Mouse (Mus musculus): ENCODE results near the gene Selenow. TPM values are rescaled to one million over a fixed set of nuclear protein-coding genes. Genes with fewer than 3 reads are reported as not detected.

Gene Selenow
- polyA plus RNA-seq, 1 experiment from 2014 or later: 1,286 TPM

DNA sequence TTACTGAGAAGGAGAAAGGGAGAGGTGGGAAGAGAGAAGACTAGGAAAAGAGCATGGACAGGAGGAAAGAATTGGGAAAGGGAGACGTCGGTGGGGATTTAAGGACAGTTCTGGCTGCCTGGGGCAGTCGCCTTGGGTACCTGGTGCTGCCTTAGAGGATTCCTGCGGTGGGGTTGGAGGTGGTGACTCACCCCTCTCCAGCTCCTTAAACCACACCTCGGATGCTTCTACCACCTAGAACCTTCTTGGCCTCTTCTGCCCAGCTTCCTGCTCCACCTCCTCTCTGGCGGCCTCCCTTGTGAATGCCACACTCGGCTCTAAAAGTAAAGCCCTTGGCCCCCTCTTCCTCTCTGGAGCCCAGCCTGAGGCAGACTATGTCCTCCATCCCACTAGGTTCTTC, 33.3 kb upstream of the Selenow start:
- H3K9me3 ChIP-seq: 0 out of 2 replicates have a peak, but pooled peaks cover 4% of the 10 kb centered on the region
- peak overlapping the region; percentile 44 for H3K4me2 ChIP-seq (replicated peaks)
- H3K4me1 ChIP-seq (replicated peaks): peaks cover 7% of the 10 kb centered on the region; the same call in 1 of the 2 replicates
- H3K27me3 ChIP-seq: peaks cover 8% of the 10 kb centered on the region; the same call in 1 of the 2 replicates
- no peaks in the 10 kb centered on the region for H3K36me3 ChIP-seq
- no peak overlapping the region for H3K27ac ChIP-seq
- ATAC-seq: no peak
- 0 out of 2 replicates have a peak overlapping the region, but pooled peaks have one; percentile 36 for H3K9ac ChIP-seq (replicated peaks)
- H3K4me3 ChIP-seq (replicated peaks): peak overlapping the region; percentile 25
- 18% methylated on average over 7 of the region's 7 CpGs for WGBS

DNA sequence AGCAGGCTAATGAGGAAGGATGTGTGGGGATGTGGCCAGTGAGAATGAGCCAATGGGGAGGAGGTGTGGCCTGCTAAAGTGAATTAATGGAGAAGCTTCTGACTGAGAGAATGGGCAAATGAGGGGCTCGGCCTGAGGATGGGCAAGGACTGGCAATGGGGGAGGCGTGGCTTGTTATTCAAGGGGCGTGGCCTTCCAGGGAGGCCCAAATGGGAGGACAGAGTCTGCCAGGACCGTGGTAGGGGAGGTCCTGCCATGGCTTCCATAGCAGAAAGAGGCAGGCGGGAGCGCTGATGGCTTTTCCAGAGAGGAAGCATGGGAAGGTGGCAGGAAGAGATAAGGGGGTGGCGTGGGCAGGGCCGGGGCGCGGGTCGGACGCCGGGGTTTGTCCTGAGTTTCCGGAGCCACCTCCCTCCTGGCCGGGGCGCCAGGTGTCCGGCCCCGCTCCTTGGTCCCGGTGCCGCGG, 32.8 kb upstream of the Selenow start:
- no peaks in the 10 kb centered on the region for H3K36me3 ChIP-seq
- no peak overlapping the region for H3K27ac ChIP-seq
- 0 out of 2 replicates have a peak, but pooled peaks cover 4% of the 10 kb centered on the region for H3K9me3 ChIP-seq
- H3K4me2 ChIP-seq (replicated peaks): peak overlapping the region; percentile 44
- 5% methylated on average over 21 of the region's 21 CpGs for WGBS
- ATAC-seq: peak; percentile 25; the same call in 1 of the 2 replicates
- H3K27me3 ChIP-seq: peaks cover 8% of the 10 kb centered on the region; the same call in 1 of the 2 replicates
- peaks cover 7% of the 10 kb centered on the region; the same call in 1 of the 2 replicates for H3K4me1 ChIP-seq (replicated peaks)
- peak overlapping the region; percentile 25 for H3K4me3 ChIP-seq (replicated peaks)
- 0 out of 2 replicates have a peak overlapping the region, but pooled peaks have one; percentile 36 for H3K9ac ChIP-seq (replicated peaks)

- WGBS: 88% methylated on average over 7 of the region's 7 CpGs
- Histone ChIP-seq H3K36me3 (no peaks in the 10 kb centered on the region), H3K9ac (replicated peaks) (no peak overlapping the region), H3K9me3 (0 out of 2 replicates have a peak, but pooled peaks cover 4% of the 10 kb centered on the region), H3K4me1 (replicated peaks) (peaks cover 7% of the 10 kb centered on the region; the same call in 1 of the 2 replicates), H3K4me3 (replicated peaks) (no peak overlapping the region), H3K4me2 (replicated peaks) (no peak overlapping the region), H3K27ac (no peak overlapping the region), H3K27me3 (peaks cover 8% of the 10 kb centered on the region; the same call in 1 of the 2 replicates)
- ATAC-seq: no peak
These were observed 32.2 kb upstream of the Selenow start for GRCm38 (mm10) chr7:15954436-15954835.

DNA sequence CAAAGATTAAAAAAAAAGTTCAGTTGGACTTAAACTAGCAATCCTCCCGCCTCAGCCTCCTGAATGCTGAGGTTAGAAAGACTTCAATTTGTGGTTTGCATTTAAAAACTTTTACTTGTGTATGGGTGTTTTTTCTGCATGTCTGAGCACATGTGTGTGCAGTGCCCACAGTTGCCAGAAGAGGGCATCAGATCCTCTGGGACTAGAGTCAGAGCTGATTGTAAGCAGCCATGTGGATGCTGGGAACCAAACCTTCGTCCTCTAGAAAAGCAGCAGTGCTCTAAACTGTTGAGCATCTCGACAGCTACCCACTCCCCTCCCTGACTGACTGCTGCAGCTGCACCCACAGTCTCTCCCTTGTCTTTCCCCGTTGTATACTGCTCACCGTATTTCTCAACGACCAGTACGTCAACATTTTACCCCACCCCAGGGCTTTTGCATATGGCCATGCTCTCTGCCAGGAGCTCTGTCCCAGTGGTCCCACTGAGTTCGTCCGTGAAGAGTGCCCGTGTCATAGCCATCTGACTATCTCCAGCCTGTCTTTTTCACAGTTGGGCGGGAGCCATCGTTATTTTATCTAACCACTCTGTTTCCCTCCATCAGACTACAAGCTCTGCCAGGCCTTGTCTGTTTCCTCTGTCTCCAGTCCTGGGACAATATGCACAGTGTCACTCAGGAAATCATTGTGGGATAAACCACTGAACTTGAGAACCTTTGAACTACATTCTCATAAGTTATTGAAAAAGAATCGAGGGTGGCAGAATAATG, 31.3 kb upstream of the Selenow start:
- Histone ChIP-seq H3K27me3 (peaks cover 8% of the 10 kb centered on the region; the same call in 1 of the 2 replicates), H3K4me2 (replicated peaks) (no peak overlapping the region), H3K4me3 (replicated peaks) (no peak overlapping the region), H3K4me1 (replicated peaks) (peaks cover 8% of the 10 kb centered on the region), H3K36me3 (no peaks in the 10 kb centered on the region), H3K9ac (replicated peaks) (no peak overlapping the region), H3K9me3 (0 out of 2 replicates have a peak, but pooled peaks cover 4% of the 10 kb centered on the region), H3K27ac (no peak overlapping the region)
- ATAC-seq: no peak
- 94% methylated on average over 13 of the region's 13 CpGs for WGBS

GRCm38 (mm10) chr7:15952416-15952815, 30.2 kb upstream of the Selenow start:
- Histone ChIP-seq H3K9me3 (0 out of 2 replicates have a peak, but pooled peaks cover 4% of the 10 kb centered on the region), H3K9ac (replicated peaks) (no peak overlapping the region), H3K27me3 (peaks cover 8% of the 10 kb centered on the region; the same call in 1 of the 2 replicates), H3K36me3 (no peaks in the 10 kb centered on the region), H3K4me3 (replicated peaks) (no peak overlapping the region), H3K4me2 (replicated peaks) (no peak overlapping the region), H3K4me1 (replicated peaks) (peaks cover 14% of the 10 kb centered on the region), H3K27ac (no peak overlapping the region)
- no peak for ATAC-seq
- 77% methylated on average over 3 of the region's 3 CpGs for WGBS

DNA sequence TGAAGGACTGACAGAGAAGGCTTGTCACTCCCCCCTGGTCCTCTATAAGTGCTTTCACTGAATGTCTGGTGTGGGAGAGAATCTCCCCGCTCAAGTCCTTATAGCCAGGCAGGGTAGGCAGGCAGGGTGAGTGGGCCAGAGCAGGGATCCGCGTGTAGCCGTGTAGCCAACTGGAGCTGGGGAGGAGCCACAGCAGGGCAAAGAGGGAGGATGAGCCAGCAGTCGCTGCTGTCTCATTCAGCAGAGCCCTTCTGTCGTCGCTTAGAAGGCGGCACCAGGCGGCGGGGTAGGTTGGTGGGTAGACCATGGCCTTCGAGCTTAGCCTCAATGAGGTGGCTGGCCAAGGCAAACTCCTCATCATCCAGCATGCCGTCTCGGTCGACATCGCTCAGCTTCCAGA, 27.8 kb upstream of the Selenow start:
- no peaks in the 10 kb centered on the region for H3K36me3 ChIP-seq
- peaks cover 17% of the 10 kb centered on the region for H3K4me1 ChIP-seq (replicated peaks)
- no peak overlapping the region for H3K4me3 ChIP-seq (replicated peaks)
- H3K9me3 ChIP-seq: 0 out of 2 replicates have a peak, but pooled peaks cover 4% of the 10 kb centered on the region
- peaks cover 2% of the 10 kb centered on the region; the same call in 1 of the 2 replicates for H3K27me3 ChIP-seq
- ATAC-seq: no peak
- no peak overlapping the region for H3K4me2 ChIP-seq (replicated peaks)
- WGBS: 85% methylated on average over 15 of the region's 15 CpGs
- no peak overlapping the region for H3K27ac ChIP-seq
- H3K9ac ChIP-seq (replicated peaks): no peak overlapping the region

DNA sequence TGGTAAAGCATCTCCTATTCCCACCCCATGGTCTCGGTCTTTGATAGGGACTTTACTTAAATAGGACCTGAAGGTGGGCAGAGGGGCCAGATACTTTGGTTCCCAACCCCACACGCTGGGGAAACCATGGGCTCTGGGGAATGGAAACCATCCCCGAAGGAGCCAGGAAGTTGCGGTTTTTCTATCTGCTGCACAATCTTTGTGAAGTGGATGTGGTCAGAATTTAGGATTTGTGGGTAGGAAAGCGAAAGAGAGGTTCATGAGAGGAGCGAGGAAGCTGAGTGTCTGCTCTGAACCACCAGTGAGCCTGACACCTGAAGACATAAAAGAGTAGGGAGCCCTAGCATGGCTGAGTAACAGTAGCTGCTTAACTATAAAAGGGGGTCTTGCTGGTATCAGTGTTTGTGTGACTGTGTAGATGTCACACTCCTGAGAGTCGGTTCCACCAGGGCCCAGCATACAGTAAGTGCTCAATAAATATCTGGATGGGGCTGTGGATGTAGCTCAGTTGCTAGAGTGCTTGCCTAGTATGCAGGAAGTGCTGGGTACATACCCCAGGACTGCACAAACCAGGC, 27.1 kb upstream of the Selenow start:
- H3K27ac ChIP-seq: no peak overlapping the region
- H3K4me1 ChIP-seq (replicated peaks): peaks cover 23% of the 10 kb centered on the region
- 0 out of 2 replicates have a peak, but pooled peaks cover 2% of the 10 kb centered on the region for H3K36me3 ChIP-seq
- 88% methylated on average over 7 of the region's 7 CpGs for WGBS
- H3K9ac ChIP-seq (replicated peaks): no peak overlapping the region
- H3K4me3 ChIP-seq (replicated peaks): no peak overlapping the region
- H3K27me3 ChIP-seq: no peaks in the 10 kb centered on the region
- 0 out of 2 replicates have a peak, but pooled peaks cover 4% of the 10 kb centered on the region for H3K9me3 ChIP-seq
- no peak for ATAC-seq
- no peak overlapping the region for H3K4me2 ChIP-seq (replicated peaks)

DNA sequence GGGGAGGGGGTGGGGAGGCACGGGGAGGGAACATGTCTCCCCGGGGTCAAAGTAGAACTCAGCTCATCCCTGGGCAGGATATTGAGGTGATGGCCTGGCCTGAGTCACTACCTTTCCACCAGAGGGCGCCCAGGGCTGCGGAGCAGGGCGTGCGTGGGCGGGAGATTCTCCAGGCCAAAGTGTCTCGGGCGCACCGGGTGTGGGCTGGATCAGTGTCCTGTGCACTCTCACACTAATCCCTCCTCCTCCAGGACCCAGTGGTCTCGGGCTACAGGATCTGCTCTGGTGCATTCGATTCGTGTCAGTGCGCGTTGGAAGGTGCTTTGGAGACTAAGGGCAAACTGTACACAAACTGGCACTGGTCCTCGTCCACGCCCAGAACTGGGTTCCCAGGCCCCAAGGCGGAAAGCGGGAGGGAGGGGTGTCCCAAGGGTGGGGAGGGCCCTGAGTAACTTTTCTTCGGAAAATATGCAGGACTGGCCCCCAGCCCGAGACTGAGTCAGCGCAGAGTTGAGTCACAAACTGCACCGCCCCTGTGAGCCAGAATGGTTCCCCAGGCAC, 26.3 kb upstream of the Selenow start:
- H3K4me2 ChIP-seq (replicated peaks): peak overlapping the region; percentile 36
- H3K27me3 ChIP-seq: no peaks in the 10 kb centered on the region
- H3K9me3 ChIP-seq: 0 out of 2 replicates have a peak, but pooled peaks cover 1% of the 10 kb centered on the region
- peaks cover 9% of the 10 kb centered on the region for H3K36me3 ChIP-seq
- peaks cover 31% of the 10 kb centered on the region for H3K4me1 ChIP-seq (replicated peaks)
- peak overlapping the region; percentile 28; the same call in 1 of the 2 replicates for H3K9ac ChIP-seq (replicated peaks)
- WGBS: 5% methylated on average over 23 of the region's 23 CpGs
- peak; percentile 38 for ATAC-seq
- no peak overlapping the region for H3K27ac ChIP-seq
- H3K4me3 ChIP-seq (replicated peaks): no peak overlapping the region

- 64% methylated on average over 4 of the region's 4 CpGs for WGBS
- Histone ChIP-seq H3K36me3 (peaks cover 16% of the 10 kb centered on the region), H3K9ac (replicated peaks) (no peak overlapping the region), H3K9me3 (no peaks in the 10 kb centered on the region), H3K27me3 (no peaks in the 10 kb centered on the region), H3K4me2 (replicated peaks) (no peak overlapping the region), H3K4me1 (replicated peaks) (peaks cover 34% of the 10 kb centered on the region), H3K4me3 (replicated peaks) (no peak overlapping the region), H3K27ac (no peak overlapping the region)
- no peak for ATAC-seq
These were observed 25.6 kb upstream of the Selenow start for GRCm38 (mm10) chr7:15947653-15948260.

DNA sequence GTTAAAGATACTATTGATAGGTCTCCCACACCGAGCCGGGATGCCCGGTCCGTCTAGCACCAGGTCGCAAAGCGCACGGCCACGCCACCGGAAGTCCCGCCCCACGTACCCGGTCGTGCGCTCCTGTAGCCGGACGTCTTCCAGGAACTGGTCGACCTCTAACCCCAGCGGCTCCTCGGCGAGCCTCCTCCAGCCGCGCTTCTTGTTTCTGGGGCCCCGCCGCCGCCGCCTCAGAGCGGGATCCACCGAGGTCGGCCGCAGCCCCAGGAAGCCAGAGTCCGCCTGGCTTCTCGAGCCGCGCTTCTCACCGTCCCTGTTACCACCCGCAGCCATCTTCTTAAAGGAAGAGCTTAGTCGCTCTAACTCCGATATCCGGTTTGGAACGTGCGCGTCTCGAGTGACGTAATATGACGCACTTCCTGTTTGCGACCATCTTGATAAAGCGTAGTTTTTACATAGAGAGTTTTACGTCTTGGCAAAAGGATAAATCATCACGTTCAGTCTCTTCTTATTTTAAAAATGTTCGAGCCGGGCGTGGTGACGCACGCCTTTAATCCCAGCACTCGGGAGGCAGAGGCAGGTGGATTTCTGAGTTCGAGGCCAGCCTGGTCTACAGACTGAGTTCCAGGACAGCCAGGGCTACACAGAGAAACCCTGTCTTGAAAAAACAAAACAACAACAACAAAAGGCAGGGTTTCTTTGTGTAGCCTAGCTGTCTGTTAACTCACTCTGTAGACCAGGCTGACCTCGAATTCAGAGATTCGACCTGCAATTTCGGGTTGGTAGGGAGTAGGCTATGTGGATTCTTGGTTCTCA, 23.7 kb upstream of the Selenow start, which contains the start of gene Nop53:
Gene Nop53 (minus strand): TSS at position 354 of the 816 bp plus-strand sequence.
- Histone ChIP-seq H3K36me3 (peaks cover 35% of the 10 kb centered on the region), H3K27me3 (no peaks in the 10 kb centered on the region), H3K4me1 (replicated peaks) (peaks cover 34% of the 10 kb centered on the region), H3K9ac (replicated peaks) (peak within 1 kb of the TSS; percentile 71), H3K9me3 (no peaks in the 10 kb centered on the region), H3K27ac (peak within 1 kb of the TSS; percentile 94), H3K4me3 (replicated peaks) (peak within 1 kb of the TSS; percentile 67), H3K4me2 (replicated peaks) (peak within 1 kb of the TSS; percentile 93)
- ATAC-seq: peak; percentile 96
- WGBS: 2% methylated on average over 59 of the region's 59 CpGs

DNA sequence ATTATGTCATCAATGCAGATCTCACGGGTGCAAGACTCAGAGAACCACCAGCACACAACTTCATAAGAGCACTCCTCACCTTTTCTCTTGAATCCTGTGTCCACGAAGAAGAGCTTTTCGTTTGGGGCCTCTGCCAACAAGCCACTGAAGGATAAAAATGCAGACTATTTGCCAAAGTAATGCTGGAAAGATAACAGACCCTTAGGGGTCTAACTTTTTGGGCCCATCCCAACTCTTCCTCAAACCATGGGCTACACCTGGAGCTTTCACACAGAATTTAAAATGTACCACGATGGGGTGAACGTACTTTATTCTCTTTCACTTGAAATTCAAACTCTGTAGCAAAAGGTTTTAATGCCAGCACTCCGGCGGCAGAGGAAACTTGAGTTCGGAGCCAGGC, 23.0 kb upstream of the Selenow start:
- Histone ChIP-seq H3K27me3 (no peaks in the 10 kb centered on the region), H3K27ac (peak overlapping the region; percentile 94; the same call in 1 of the 2 replicates), H3K4me3 (replicated peaks) (peak overlapping the region; percentile 67), H3K4me1 (replicated peaks) (peaks cover 34% of the 10 kb centered on the region), H3K9me3 (no peaks in the 10 kb centered on the region), H3K9ac (replicated peaks) (peak overlapping the region; percentile 71), H3K4me2 (replicated peaks) (peak overlapping the region; percentile 93), H3K36me3 (peaks cover 42% of the 10 kb centered on the region)
- ATAC-seq: no peak
- 6% methylated on average over 8 of the region's 8 CpGs for WGBS

Data from midbrain, embryonic 13.5 days (tissue).